Mouse (Mus musculus) left cerebral cortex, adult 11 months (tissue): Measurements from ENCODE around the gene Elmo1.

Experiments
- DNase-seq: peaks from one replicate; pipeline ENCODE4 v3.0.0; 2022; ENCODE audit warnings: low spot score

Gene Elmo1

GRCm38 (mm10) chr13:20090133-20090710 lies at the start of gene Elmo1:
Elmo1 (plus strand) TSS chr13:20090596.
- peak; percentile 31 for DNase-seq

- no peak for DNase-seq
Observed at GRCm38 (mm10) chr13:20041169-20041830, 49.1 kb upstream of the Elmo1 start.

- no peak for DNase-seq
Observed at GRCm38 (mm10) chr13:20042856-20043255, 47.5 kb upstream of the Elmo1 start.

GRCm38 (mm10) chr13:20045350-20045749 lies 45.0 kb upstream of the Elmo1 start:
- no peak for DNase-seq

- DNase-seq, result no peak
Observed at GRCm38 (mm10) chr13:20045836-20046235, 44.6 kb upstream of the Elmo1 start.

- DNase-seq, result no peak
Observed at GRCm38 (mm10) chr13:20046406-20046805, 44.0 kb upstream of the Elmo1 start.

- no peak for DNase-seq
Observed at GRCm38 (mm10) chr13:20047926-20048836, 42.2 kb upstream of the Elmo1 start.

GRCm38 (mm10) chr13:20048837-20049160 lies 41.6 kb upstream of the Elmo1 start:
- DNase-seq, result no peak

- no peak for DNase-seq
Observed at GRCm38 (mm10) chr13:20049654-20050053, 40.7 kb upstream of the Elmo1 start.

GRCm38 (mm10) chr13:20050149-20050548 lies 40.2 kb upstream of the Elmo1 start:
- no peak for DNase-seq

GRCm38 (mm10) chr13:20057926-20058325 lies 32.5 kb upstream of the Elmo1 start:
- no peak for DNase-seq

- no peak for DNase-seq
Observed at GRCm38 (mm10) chr13:20061031-20061430, 29.4 kb upstream of the Elmo1 start.

- no peak for DNase-seq
Observed at GRCm38 (mm10) chr13:20063331-20063730, 27.1 kb upstream of the Elmo1 start.

GRCm38 (mm10) chr13:20072043-20072442 lies 18.4 kb upstream of the Elmo1 start:
- no peak for DNase-seq

GRCm38 (mm10) chr13:20072994-20073393 lies 17.4 kb upstream of the Elmo1 start:
- no peak for DNase-seq

GRCm38 (mm10) chr13:20076521-20076920 lies 13.9 kb upstream of the Elmo1 start:
- DNase-seq, result no peak

GRCm38 (mm10) chr13:20077237-20077636 lies 13.2 kb upstream of the Elmo1 start:
- no peak for DNase-seq

GRCm38 (mm10) chr13:20090711-20091603 lies 561 bp downstream of the Elmo1 start:
- DNase-seq, result no peak

GRCm38 (mm10) chr13:20091604-20091926 lies 1.2 kb downstream of the Elmo1 start:
- no peak for DNase-seq

- no peak for DNase-seq
Observed at GRCm38 (mm10) chr13:20092301-20092700, 1.9 kb downstream of the Elmo1 start.

- DNase-seq, result no peak
Observed at GRCm38 (mm10) chr13:20093307-20094045, 3.1 kb downstream of the Elmo1 start.
